Mouse (Mus musculus) limb, embryonic 12.5 days (tissue): ENCODE measurements around the gene Il18rap. TPM values are rescaled to one million over a fixed set of nuclear protein-coding genes. Genes with fewer than 3 reads are reported as not detected.

ENCODE experiments used
- ATAC-seq: fragments of 200-750 bp; cut with Nextera tagmentation; 2 replicates; pipeline ENCODE4 v1.8.0; 2017; ENCODE audit warnings: low read depth, moderate TSS enrichment; ENCODE audit not compliant: insufficient number of reproducible peaks, insufficient read depth, low FRiP score, low TSS enrichment
- H3K27ac ChIP-seq: fragments of 300-500 bp; sonication (generic); 2 replicates; pipeline ENCODE4 v1.5.1; 2016; ENCODE audit warnings: mild to moderate bottlenecking, moderate library complexity
- H3K27me3 ChIP-seq: fragments of 300-500 bp; sonication (generic); 2 replicates; pipeline ENCODE4 v1.6.1; 2016; ENCODE audit warnings: mild to moderate bottlenecking, moderate library complexity
- H3K36me3 ChIP-seq: fragments of 300-500 bp; sonication (generic); 2 replicates; pipeline ENCODE4 v1.6.1; 2016; ENCODE audit warnings: mild to moderate bottlenecking, moderate library complexity
- H3K4me1 ChIP-seq: fragments of 300-500 bp; sonication (generic); replicated peaks from 2 replicates; pipeline ENCODE4 v1.6.1; 2016
- H3K4me2 ChIP-seq: fragments of 300-500 bp; sonication (generic); 2 replicates; pipeline ENCODE4 v1.6.1; 2016; ENCODE audit warnings: mild to moderate bottlenecking, moderate library complexity
- H3K4me3 ChIP-seq: fragments of 300-500 bp; sonication (generic); replicated peaks from 2 replicates; pipeline ENCODE4 v1.5.1; 2016; ENCODE audit warnings: mild to moderate bottlenecking
- H3K9ac ChIP-seq: fragments of 300-500 bp; sonication (generic); replicated peaks from 2 replicates; pipeline ENCODE4 v1.6.1; 2016; ENCODE audit warnings: mild to moderate bottlenecking, moderate library complexity
- H3K9me3 ChIP-seq: fragments of 300-500 bp; sonication (generic); 2 replicates; pipeline ENCODE4 v1.6.1; 2016; ENCODE audit warnings: mild to moderate bottlenecking, moderate library complexity
- WGBS: fragments of 180-500 bp; shearing (Covaris S2); methylation state at CpG from one replicate; pipeline ENCODE4 v1.1.7; 2016; 5-methylcytosine and 5-hydroxymethylcytosine counted together
- polyA plus RNA-seq: library from polyadenylated mRNA; unstranded; fragments of >200 nt; fragmentation: Nextera tagmentation; extraction: Ambion mirVana; gene quantifications from 2 replicates; pipeline ENCODE4 v1.2.1, GENCODE M21; 2016

Il18rap gene
- polyA plus RNA-seq, 1 experiment from 2014 or later, result 0.16 TPM

GRCm38 (mm10) chr1:40494594-40494993, 20.6 kb upstream of the Il18rap start:
- H3K9me3 ChIP-seq, result no peaks in the 10 kb centered on the region
- no peak overlapping the region for H3K9ac ChIP-seq
- ATAC-seq, result no peak
- H3K4me2 ChIP-seq, result no peak overlapping the region
- H3K4me1 ChIP-seq, result no peaks in the 10 kb centered on the region
- H3K36me3 ChIP-seq, result no peaks in the 10 kb centered on the region
- H3K4me3 ChIP-seq, result no peak overlapping the region
- no peaks in the 10 kb centered on the region for H3K27me3 ChIP-seq
- WGBS, result 93% methylated on average over 4 of the region's 4 CpGs
- no peak overlapping the region for H3K27ac ChIP-seq

- Histone ChIP-seq H3K27ac (no peak overlapping the region), H3K9me3 (no peaks in the 10 kb centered on the region), H3K4me2 (no peak overlapping the region), H3K27me3 (no peaks in the 10 kb centered on the region), H3K36me3 (no peaks in the 10 kb centered on the region), H3K9ac (no peak overlapping the region), H3K4me3 (no peak overlapping the region), H3K4me1 (no peaks in the 10 kb centered on the region)
- ATAC-seq, result no peak
- WGBS, result 56% methylated on average over 1 of the region's 1 CpGs
These were observed 15.5 kb upstream of the Il18rap start for GRCm38 (mm10) chr1:40499708-40500107.

- Histone ChIP-seq H3K27ac (no peak overlapping the region), H3K4me3 (no peak overlapping the region), H3K9me3 (no peaks in the 10 kb centered on the region), H3K4me1 (no peaks in the 10 kb centered on the region), H3K9ac (no peak overlapping the region), H3K27me3 (no peaks in the 10 kb centered on the region), H3K36me3 (no peaks in the 10 kb centered on the region), H3K4me2 (no peak overlapping the region)
- ATAC-seq, result no peak
- 87% methylated on average over 4 of the region's 4 CpGs for WGBS
These were observed 14.0 kb upstream of the Il18rap start for GRCm38 (mm10) chr1:40501126-40501525.

GRCm38 (mm10) chr1:40501546-40502398, 13.4 kb upstream of the Il18rap start:
- Histone ChIP-seq H3K4me3 (no peak overlapping the region), H3K4me2 (no peak overlapping the region), H3K27ac (no peak overlapping the region), H3K27me3 (no peaks in the 10 kb centered on the region), H3K36me3 (no peaks in the 10 kb centered on the region), H3K9ac (no peak overlapping the region), H3K9me3 (no peaks in the 10 kb centered on the region), H3K4me1 (no peaks in the 10 kb centered on the region)
- ATAC-seq, result no peak
- WGBS, result 87% methylated on average over 11 of the region's 11 CpGs

GRCm38 (mm10) chr1:40504548-40504947, 10.6 kb upstream of the Il18rap start:
- Histone ChIP-seq H3K4me1 (no peaks in the 10 kb centered on the region), H3K4me3 (no peak overlapping the region), H3K27ac (no peak overlapping the region), H3K9ac (no peak overlapping the region), H3K36me3 (no peaks in the 10 kb centered on the region), H3K9me3 (no peaks in the 10 kb centered on the region), H3K4me2 (no peak overlapping the region), H3K27me3 (no peaks in the 10 kb centered on the region)
- ATAC-seq, result no peak
- WGBS, result 77% methylated on average over 5 of the region's 5 CpGs

- H3K4me3 ChIP-seq, result no peak overlapping the region
- ATAC-seq, result no peak
- no peak overlapping the region for H3K27ac ChIP-seq
- no peaks in the 10 kb centered on the region for H3K36me3 ChIP-seq
- WGBS, result 91% methylated on average over 6 of the region's 6 CpGs
- H3K9ac ChIP-seq, result no peak overlapping the region
- no peaks in the 10 kb centered on the region for H3K9me3 ChIP-seq
- H3K27me3 ChIP-seq, result no peaks in the 10 kb centered on the region
- peaks cover 4% of the 10 kb centered on the region; the same call in 1 of the 2 replicates for H3K4me1 ChIP-seq
- no peak overlapping the region for H3K4me2 ChIP-seq
These were observed 1.2 kb downstream of the Il18rap start for GRCm38 (mm10) chr1:40516364-40516763.

GRCm38 (mm10) chr1:40522918-40523317, 7.8 kb downstream of the Il18rap start:
- H3K27ac ChIP-seq, result no peak overlapping the region
- no peak overlapping the region for H3K4me2 ChIP-seq
- no peak for ATAC-seq
- 89% methylated on average over 7 of the region's 7 CpGs for WGBS
- no peaks in the 10 kb centered on the region for H3K4me1 ChIP-seq
- no peaks in the 10 kb centered on the region for H3K36me3 ChIP-seq
- no peak overlapping the region for H3K4me3 ChIP-seq
- H3K27me3 ChIP-seq, result no peaks in the 10 kb centered on the region
- 0 out of 2 replicates have a peak, but pooled peaks cover 2% of the 10 kb centered on the region for H3K9me3 ChIP-seq
- H3K9ac ChIP-seq, result no peak overlapping the region

- WGBS, result 92% methylated on average over 5 of the region's 5 CpGs
- Histone ChIP-seq H3K4me3 (no peak overlapping the region), H3K27ac (no peak overlapping the region), H3K4me1 (no peaks in the 10 kb centered on the region), H3K36me3 (no peaks in the 10 kb centered on the region), H3K9me3 (0 out of 2 replicates have a peak, but pooled peaks cover 2% of the 10 kb centered on the region), H3K27me3 (no peaks in the 10 kb centered on the region), H3K9ac (no peak overlapping the region), H3K4me2 (no peak overlapping the region)
- ATAC-seq, result no peak
These were observed 9.0 kb downstream of the Il18rap start for GRCm38 (mm10) chr1:40523971-40524722.

GRCm38 (mm10) chr1:40529287-40529686, 14.1 kb downstream of the Il18rap start:
- Histone ChIP-seq H3K27me3 (no peaks in the 10 kb centered on the region), H3K27ac (no peak overlapping the region), H3K4me1 (no peaks in the 10 kb centered on the region), H3K4me2 (no peak overlapping the region), H3K9ac (no peak overlapping the region), H3K9me3 (0 out of 2 replicates have a peak, but pooled peaks cover 2% of the 10 kb centered on the region), H3K36me3 (no peaks in the 10 kb centered on the region), H3K4me3 (no peak overlapping the region)
- 90% methylated on average over 5 of the region's 5 CpGs for WGBS
- no peak for ATAC-seq

GRCm38 (mm10) chr1:40537577-40537976, 22.4 kb downstream of the Il18rap start:
- no peak for ATAC-seq

GRCm38 (mm10) chr1:40544650-40545049, 29.5 kb downstream of the Il18rap start:
- ATAC-seq, result no peak
- no peaks in the 10 kb centered on the region for H3K4me1 ChIP-seq
- H3K27ac ChIP-seq, result no peak overlapping the region

More at GRCm38 (mm10) chr1:40537577-40537976, 22.4 kb downstream of the Il18rap start:
- Histone ChIP-seq H3K27ac (no peak overlapping the region), H3K4me3 (no peak overlapping the region), H3K27me3 (no peaks in the 10 kb centered on the region), H3K36me3 (no peaks in the 10 kb centered on the region), H3K4me1 (no peaks in the 10 kb centered on the region), H3K4me2 (no peak overlapping the region), H3K9ac (no peak overlapping the region), H3K9me3 (no peaks in the 10 kb centered on the region)
- WGBS, result 78% methylated on average over 5 of the region's 5 CpGs

More at GRCm38 (mm10) chr1:40544650-40545049, 29.5 kb downstream of the Il18rap start:
- WGBS, result 0% methylated on average over 2 of the region's 2 CpGs
- Histone ChIP-seq H3K36me3 (no peaks in the 10 kb centered on the region), H3K4me3 (no peak overlapping the region), H3K9ac (no peak overlapping the region), H3K27me3 (no peaks in the 10 kb centered on the region), H3K9me3 (no peaks in the 10 kb centered on the region), H3K4me2 (no peak overlapping the region)
